Mouse (Mus musculus) urinary bladder, postnatal 36 days (tissue): ENCODE results near the gene Asb7.

ENCODE experiments used
- DNase-seq, 2 experiments: peaks; one replicate each; pipeline ENCODE4 v3.0.0; 2022; ENCODE audit warnings: low spot score in 2 of 2, mixed read lengths in 1 of 2

Asb7 gene

GRCm38 (mm10) chr7:66655471-66655870, 33.9 kb downstream of the Asb7 start:
- no peak for DNase-seq

GRCm38 (mm10) chr7:66653596-66653995, 35.8 kb downstream of the Asb7 start:
- no peak for DNase-seq

GRCm38 (mm10) chr7:66652216-66652615, 37.2 kb downstream of the Asb7 start:
- DNase-seq: no peak

GRCm38 (mm10) chr7:66650883-66651282, 38.5 kb downstream of the Asb7 start:
- DNase-seq: no peak

- DNase-seq: no peak
Measured at GRCm38 (mm10) chr7:66649181-66649580, 40.2 kb downstream of the Asb7 start.

GRCm38 (mm10) chr7:66645736-66646135, 43.7 kb downstream of the Asb7 start:
- DNase-seq: no peak

- DNase-seq: peak in 1 of 2 experiments; percentile 23
Measured at GRCm38 (mm10) chr7:66633351-66633750, 56.0 kb downstream of the Asb7 start.

GRCm38 (mm10) chr7:66630154-66630800, 59.1 kb downstream of the Asb7 start:
- DNase-seq: no peak

GRCm38 (mm10) chr7:66629419-66629818, 60.0 kb downstream of the Asb7 start:
- no peak for DNase-seq

DNA sequence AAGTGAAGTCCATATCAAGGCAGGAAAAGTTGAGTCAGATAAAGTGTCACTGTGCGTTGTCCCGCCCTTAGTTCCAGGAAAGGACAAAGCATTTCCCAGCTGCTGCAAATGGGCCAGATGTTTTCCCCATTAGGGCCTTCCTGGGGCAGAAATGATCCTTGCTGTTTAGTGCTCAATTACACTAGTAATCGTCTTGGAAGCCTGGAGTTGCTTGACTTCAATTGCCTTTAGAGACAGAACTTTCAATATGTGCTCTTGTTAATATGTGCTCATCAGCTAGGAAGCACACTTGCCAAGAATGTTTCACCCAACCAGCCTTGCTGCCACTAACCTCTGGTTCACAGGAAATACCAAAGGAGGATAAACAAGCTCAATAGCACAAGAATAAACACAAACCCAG, 66.0 kb downstream of the Asb7 start:
- DNase-seq: no peak

DNA sequence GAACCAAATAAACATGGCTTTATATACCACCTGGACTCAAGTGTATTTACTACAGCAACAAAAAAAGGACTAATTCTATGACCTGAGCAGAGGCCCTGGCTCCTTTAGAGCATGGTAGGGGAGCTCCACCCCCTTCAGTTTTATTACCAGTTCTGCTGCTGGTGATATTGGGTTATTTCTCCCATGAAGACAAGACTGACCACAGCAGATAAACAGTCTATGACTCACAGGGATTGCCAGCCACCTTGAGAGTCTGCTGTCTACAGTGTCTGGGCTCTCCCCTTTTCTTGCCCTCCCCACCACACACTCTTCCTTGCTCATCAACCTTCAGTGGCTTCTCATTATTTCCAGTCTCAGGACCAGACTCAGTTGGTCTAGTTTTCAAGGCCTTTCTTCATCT, 87.5 kb downstream of the Asb7 start:
- no peak for DNase-seq

GRCm38 (mm10) chr7:66600622-66601610, 88.5 kb downstream of the Asb7 start:
- peak in 1 of 2 experiments; percentile 40 for DNase-seq

- DNase-seq: no peak
Measured at GRCm38 (mm10) chr7:66600126-66600525, 89.3 kb downstream of the Asb7 start.

- DNase-seq: no peak
Measured at GRCm38 (mm10) chr7:66597900-66598299, 91.5 kb downstream of the Asb7 start.
